Mouse (Mus musculus): ENCODE measurements around the gene Usp10. TPM values are rescaled to one million over a fixed set of nuclear protein-coding genes. Genes with fewer than 3 reads are reported as not detected.

The Usp10 gene
- total and polyA plus RNA-seq, 3 experiments, result 227 to 398 (median 263) TPM

GRCm38 (mm10) chr8:119885612-119886011, 24.5 kb upstream of the Usp10 start:
- Histone ChIP-seq H3K27me3 (ENCODE audit: control insufficient read depth in 1 of 2, insufficient read depth in 2 of 2, low read length in 2 of 2) (0 out of 4 replicates have a peak, but pooled peaks cover 0 to 2% of the 10 kb centered on the region in 2 experiments), H3K4me1 (ENCODE audit: control insufficient read depth in 1 of 2, insufficient read depth in 2 of 2, low read length in 2 of 2) (0 out of 4 replicates have a peak, but pooled peaks cover 0 to 14% of the 10 kb centered on the region in 2 experiments), H3K4me3 (ENCODE audit: control insufficient read depth in 1 of 2, insufficient read depth in 1 of 2, low read depth in 2 of 2, low read length in 2 of 2) (no peak overlapping the region), H3K9ac (ENCODE audit: control insufficient read depth, low read depth, low read length, poor library complexity, severe bottlenecking) (no peak overlapping the region), H3K27ac (ENCODE audit: control insufficient read depth, low read depth, low read length) (no peak overlapping the region), H3K9me3 (replicated peaks; ENCODE audit: insufficient read depth, low read length) (no peaks in the 10 kb centered on the region), H3K79me2 (ENCODE audit: control insufficient read depth, insufficient read depth, low read length, poor library complexity) (no peaks in the 10 kb centered on the region), H3K36me3 (ENCODE audit: control insufficient read depth in 1 of 2, insufficient read depth in 2 of 2, low read length in 2 of 2) (no peaks in the 10 kb centered on the region; a peak in 1 of 4 replicates)
- TF ChIP-seq USF2 (IDR thresholded peaks at IDR 0.05; ENCODE audit: borderline replicate concordance in 1 of 2, insufficient read depth in 1 of 2, low read depth in 1 of 2, low read length in 2 of 2), result no peak
- no peak for TF ChIP-seq JUND (IDR thresholded peaks at IDR 0.05; ENCODE audit: low read depth, low read length)
- TF ChIP-seq CTCF (IDR thresholded peaks at IDR 0.05 in 2 of 3, conservative IDR thresholded peaks at IDR 0.05 in 1 of 3; ENCODE audit: control insufficient read depth in 1 of 3, insufficient read depth in 1 of 3, low read depth in 2 of 3, low read length in 3 of 3, poor library complexity in 1 of 3, severe bottlenecking in 1 of 3), result no peak
- no peak for TF ChIP-seq MYC (IDR thresholded peaks at IDR 0.05; ENCODE audit: low read depth, low read length)
- no peak for TF ChIP-seq MXI1 (IDR thresholded peaks at IDR 0.05; ENCODE audit: low read depth, low read length)
- no peak for TF ChIP-seq RAD21 (IDR thresholded peaks at IDR 0.05; ENCODE audit: low read depth, low read length)
- no peak for TF ChIP-seq TBP (IDR thresholded peaks at IDR 0.05; ENCODE audit: low read depth, low read length)
- no peak for TF ChIP-seq MAZ (IDR thresholded peaks at IDR 0.05; ENCODE audit: low read depth, low read length)
- no peak for TF ChIP-seq ZMIZ1 (IDR thresholded peaks at IDR 0.05; ENCODE audit: low read depth, low read length)
- no peak for TF ChIP-seq GATA1 (IDR thresholded peaks at IDR 0.05; ENCODE audit: low read depth, low read length)
- TF ChIP-seq POLR2A (IDR thresholded peaks at IDR 0.05; ENCODE audit: control insufficient read depth in 1 of 2, insufficient read depth in 1 of 2, low read depth in 1 of 2, low read length in 2 of 2, poor library complexity in 1 of 2), result no peak
- no peak for TF ChIP-seq RCOR1 (IDR thresholded peaks at IDR 0.05; ENCODE audit: low read depth, low read length)
- TF ChIP-seq ZC3H11A (IDR thresholded peaks at IDR 0.05; ENCODE audit: low read depth, low read length), result no peak
- TF ChIP-seq CHD1 (IDR thresholded peaks at IDR 0.05; ENCODE audit: low read depth, low read length), result no peak
- no peak for TF ChIP-seq TAL1 (IDR thresholded peaks at IDR 0.05; ENCODE audit: low read length)
- peak; percentile 49 for DNase-seq (ENCODE audit: low read depth, low spot score)

DNA sequence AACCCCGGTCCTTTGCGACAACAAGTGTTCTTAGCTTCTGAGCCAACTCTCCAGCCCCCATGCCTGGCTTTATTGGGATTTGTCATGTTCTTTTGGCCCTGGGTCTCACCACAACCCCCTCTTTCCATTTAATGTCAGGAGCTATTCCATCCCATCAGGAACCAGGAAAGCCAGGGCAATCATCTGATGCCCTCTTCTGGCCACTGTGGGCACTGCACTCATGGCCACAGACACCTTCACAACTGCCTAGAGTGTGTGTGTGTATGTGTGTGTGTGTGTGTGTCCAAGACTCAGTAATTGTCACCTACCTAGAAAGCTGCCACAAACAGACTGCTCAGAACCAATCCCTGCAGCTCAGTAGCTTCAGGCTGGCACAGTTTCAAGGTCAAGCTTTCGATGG, 23.0 kb upstream of the Usp10 start:
- 0 out of 4 replicates have a peak, but pooled peaks cover 0 to 14% of the 10 kb centered on the region in 2 experiments for H3K4me1 ChIP-seq (ENCODE audit: control insufficient read depth in 1 of 2, insufficient read depth in 2 of 2, low read length in 2 of 2)

More for the DNA sequence above, 23.0 kb upstream of the Usp10 start:
- 0 out of 4 replicates have a peak, but pooled peaks cover 0 to 2% of the 10 kb centered on the region in 2 experiments for H3K27me3 ChIP-seq (ENCODE audit: control insufficient read depth in 1 of 2, insufficient read depth in 2 of 2, low read length in 2 of 2)
- H3K9ac ChIP-seq (ENCODE audit: control insufficient read depth, low read depth, low read length, poor library complexity, severe bottlenecking), result no peak overlapping the region
- TF ChIP-seq POLR2AphosphoS2 (IDR thresholded peaks at IDR 0.05; ENCODE audit: low read length) (no peak), ZC3H11A (IDR thresholded peaks at IDR 0.05; ENCODE audit: low read depth, low read length) (peak; percentile 77), CTCF (IDR thresholded peaks at IDR 0.05 in 2 of 3, conservative IDR thresholded peaks at IDR 0.05 in 1 of 3; ENCODE audit: control insufficient read depth in 1 of 3, insufficient read depth in 1 of 3, low read depth in 2 of 3, low read length in 3 of 3, poor library complexity in 1 of 3, severe bottlenecking in 1 of 3) (peak; percentile 81 to 96 (median 84)), SMC3 (IDR thresholded peaks at IDR 0.05; ENCODE audit: low read depth, low read length) (peak; percentile 83), SIN3A (IDR thresholded peaks at IDR 0.05; ENCODE audit: low read length) (no peak), RAD21 (IDR thresholded peaks at IDR 0.05; ENCODE audit: low read depth, low read length) (peak; percentile 75), NELFE (IDR thresholded peaks at IDR 0.05; ENCODE audit: low read depth, low read length) (no peak)
- H3K79me2 ChIP-seq (ENCODE audit: control insufficient read depth, insufficient read depth, low read length, poor library complexity), result no peaks in the 10 kb centered on the region
- H3K4me3 ChIP-seq (ENCODE audit: control insufficient read depth in 1 of 2, insufficient read depth in 1 of 2, low read depth in 2 of 2, low read length in 2 of 2), result no peak overlapping the region
- H3K27ac ChIP-seq (ENCODE audit: control insufficient read depth, low read depth, low read length), result no peak overlapping the region
- peak; percentile 59 for DNase-seq (ENCODE audit: low read depth, low spot score)
- H3K36me3 ChIP-seq (ENCODE audit: control insufficient read depth in 1 of 2, insufficient read depth in 2 of 2, low read length in 2 of 2), result no peaks in the 10 kb centered on the region; a peak in 1 of 4 replicates
- H3K9me3 ChIP-seq (replicated peaks; ENCODE audit: insufficient read depth, low read length), result no peaks in the 10 kb centered on the region
